Mouse (Mus musculus) spleen, postnatal 0 days (tissue): ENCODE results near the gene Rbm24. TPM values are rescaled to one million over a fixed set of nuclear protein-coding genes. Genes with fewer than 3 reads are reported as not detected.

ENCODE experiments used
- polyA plus RNA-seq: library from polyadenylated mRNA; unstranded; fragments of >200 nt; fragmentation: Nextera tagmentation; extraction: Ambion mirVana; gene quantifications from 2 replicates; pipeline ENCODE4 v1.2.1, GENCODE M21; 2015

The Rbm24 gene
- 0.19 and 0.25 TPM in 2 replicates for polyA plus RNA-seq

GRCm38 (mm10) chr13:46418141-46418601, at the start of gene Rbm24:
Gene Rbm24, plus strand, starts transcription at chr13:46418434.

Other genes with a start within 250 kb of the Rbm24 start
- not detected in 2 replicates for gene Stmnd1, start 144.7 kb upstream of the Rbm24 start, polyA plus RNA-seq
- 0.32 and 0.61 TPM in 2 replicates for gene Cap2, start 83.4 kb downstream of the Rbm24 start, polyA plus RNA-seq